Mouse (Mus musculus) lung, embryonic 16.5 days (tissue): ENCODE data around the gene Osbpl11. TPM values are rescaled to one million over a fixed set of nuclear protein-coding genes. Genes with fewer than 3 reads are reported as not detected.
A peak's percentile ranks its signal among the peaks of the same experiment; 100 is the strongest.
"Not testable (repeated sequence)": the region's sequence is repeated elsewhere in the genome, so short reads cannot be mapped to it uniquely, and the experiment has no call there.

Experiments
- ATAC-seq: fragments of 200-750 bp; cut with Nextera tagmentation; 2 replicates; pipeline ENCODE4 v1.8.0; 2017; ENCODE audit warnings: low read depth, mild to moderate bottlenecking, moderate library complexity
- H3K27ac ChIP-seq: fragments of 300-500 bp; sonication (generic); 2 replicates; pipeline ENCODE4 v1.5.1; 2014; ENCODE audit warnings: mild to moderate bottlenecking, control low read depth, low read length
- H3K27me3 ChIP-seq: fragments of 300-500 bp; sonication (generic); 2 replicates; pipeline ENCODE4 v1.6.1; 2014; ENCODE audit warnings: low read depth, low read length, mixed read lengths; ENCODE audit not compliant: control insufficient read depth, insufficient read depth
- H3K36me3 ChIP-seq: fragments of 300-500 bp; sonication (generic); 2 replicates; pipeline ENCODE4 v1.6.1; 2014; ENCODE audit warnings: low read length; ENCODE audit not compliant: control insufficient read depth, insufficient read depth
- H3K4me1 ChIP-seq: fragments of 300-500 bp; sonication (generic); replicated peaks from 2 replicates; pipeline ENCODE4 v1.6.1; 2014; ENCODE audit warnings: low read length, mixed read lengths; ENCODE audit not compliant: control insufficient read depth, insufficient read depth
- H3K4me2 ChIP-seq: fragments of 300-500 bp; sonication (generic); 2 replicates; pipeline ENCODE4 v1.6.1; 2014; ENCODE audit warnings: low read depth, low read length, control low read depth
- H3K4me3 ChIP-seq: fragments of 300-500 bp; sonication (generic); 2 replicates; pipeline ENCODE4 v1.5.1; 2014; ENCODE audit warnings: mild to moderate bottlenecking, low read length, control low read depth
- H3K9ac ChIP-seq: fragments of 300-500 bp; sonication (generic); 2 replicates; pipeline ENCODE4 v1.6.1; 2014; ENCODE audit warnings: low read length, control low read depth
- H3K9me3 ChIP-seq: fragments of 300-500 bp; sonication (generic); 2 replicates; pipeline ENCODE4 v1.6.1; 2016; ENCODE audit warnings: low read length; ENCODE audit not compliant: control insufficient read depth
- WGBS: fragments of 180-500 bp; shearing (Covaris S2); extraction: QIAGEN DNeasy Blood & Tissue Kit; methylation state at CpG from one replicate; pipeline ENCODE4 v1.1.7; 2014; 5-methylcytosine and 5-hydroxymethylcytosine counted together
- polyA plus RNA-seq: library from polyadenylated mRNA; unstranded; fragments of >200 nt; fragmentation: Nextera tagmentation; extraction: Ambion mirVana; gene quantifications from 2 replicates; pipeline ENCODE4 v1.2.1, GENCODE M21; 2015

The Osbpl11 gene
- 14.8 and 14.9 TPM in 2 replicates for polyA plus RNA-seq

GRCm38 (mm10) chr16:33184901-33185260 lies at the start of gene Osbpl11:
Osbpl11 (plus strand) TSS chr16:33185071.
- Histone ChIP-seq H3K36me3 (no peaks in the 10 kb centered on the region), H3K27me3 (no peaks in the 10 kb centered on the region), H3K4me1 (peaks cover 18% of the 10 kb centered on the region; the same call in 1 of the 2 replicates), H3K4me2 (peak within 1 kb of the TSS; percentile 92), H3K4me3 (peak within 1 kb of the TSS; percentile 99), H3K9me3 (no peaks in the 10 kb centered on the region), H3K27ac (peak within 1 kb of the TSS; percentile 91), H3K9ac (peak within 1 kb of the TSS; percentile 99)
- peak; percentile 96 for ATAC-seq
- WGBS = 0% methylated on average over 27 of the region's 27 CpGs

GRCm38 (mm10) chr16:33135167-33135566 lies 49.7 kb upstream of the Osbpl11 start:
- peaks cover 4% of the 10 kb centered on the region for H3K4me1 ChIP-seq
- H3K4me3 ChIP-seq = no peak overlapping the region
- ATAC-seq = no peak
- no peak overlapping the region for H3K27ac ChIP-seq
- no peaks in the 10 kb centered on the region for H3K9me3 ChIP-seq
- H3K4me2 ChIP-seq = no peak overlapping the region
- H3K27me3 ChIP-seq = no peaks in the 10 kb centered on the region
- no peaks in the 10 kb centered on the region for H3K36me3 ChIP-seq
- WGBS = 54% methylated on average over 4 of the region's 4 CpGs
- H3K9ac ChIP-seq = no peak overlapping the region

GRCm38 (mm10) chr16:33139061-33139460 lies 45.8 kb upstream of the Osbpl11 start:
- H3K27ac ChIP-seq, ATAC-seq, H3K9ac ChIP-seq, H3K4me3 ChIP-seq, H3K36me3 ChIP-seq, H3K4me2 ChIP-seq, H3K4me1 ChIP-seq, H3K9me3 ChIP-seq, H3K27me3 ChIP-seq: not testable (repeated sequence)
- WGBS = 75% methylated on average over 6 of the region's 7 CpGs

GRCm38 (mm10) chr16:33141758-33142280 lies 43.1 kb upstream of the Osbpl11 start:
- H3K36me3 ChIP-seq = no peaks in the 10 kb centered on the region
- no peaks in the 10 kb centered on the region for H3K27me3 ChIP-seq
- no peaks in the 10 kb centered on the region for H3K4me1 ChIP-seq
- no peak overlapping the region for H3K4me3 ChIP-seq
- no peaks in the 10 kb centered on the region for H3K9me3 ChIP-seq
- no peak for ATAC-seq
- H3K27ac ChIP-seq = no peak overlapping the region
- H3K9ac ChIP-seq = no peak overlapping the region
- no peak overlapping the region for H3K4me2 ChIP-seq
- WGBS = 53% methylated on average over 3 of the region's 3 CpGs

GRCm38 (mm10) chr16:33143452-33143851 lies 41.4 kb upstream of the Osbpl11 start:
- WGBS = 48% methylated on average over 2 of the region's 2 CpGs
- H3K4me1 ChIP-seq = no peaks in the 10 kb centered on the region
- H3K9ac ChIP-seq = no peak overlapping the region
- H3K36me3 ChIP-seq = no peaks in the 10 kb centered on the region
- H3K27me3 ChIP-seq = no peaks in the 10 kb centered on the region
- H3K4me2 ChIP-seq = no peak overlapping the region
- H3K27ac ChIP-seq = no peak overlapping the region
- ATAC-seq = no peak
- H3K4me3 ChIP-seq = no peak overlapping the region
- no peaks in the 10 kb centered on the region for H3K9me3 ChIP-seq

GRCm38 (mm10) chr16:33146185-33146584 lies 38.7 kb upstream of the Osbpl11 start:
- no peak for ATAC-seq
- H3K4me2 ChIP-seq = no peak overlapping the region
- no peaks in the 10 kb centered on the region for H3K4me1 ChIP-seq
- no peaks in the 10 kb centered on the region for H3K36me3 ChIP-seq
- no peak overlapping the region for H3K4me3 ChIP-seq
- H3K9ac ChIP-seq = no peak overlapping the region
- 94% methylated on average over 3 of the region's 3 CpGs for WGBS
- no peaks in the 10 kb centered on the region for H3K27me3 ChIP-seq
- H3K27ac ChIP-seq = no peak overlapping the region
- H3K9me3 ChIP-seq = no peaks in the 10 kb centered on the region

- 80% methylated on average over 4 of the region's 4 CpGs for WGBS
- Histone ChIP-seq H3K4me1 (no peaks in the 10 kb centered on the region), H3K27ac (no peak overlapping the region)
These were observed 36.7 kb upstream of the Osbpl11 start for GRCm38 (mm10) chr16:33148135-33148534.

GRCm38 (mm10) chr16:33150875-33151274 lies 34.0 kb upstream of the Osbpl11 start:
- H3K27me3 ChIP-seq = not testable (repeated sequence)

More at GRCm38 (mm10) chr16:33148135-33148534, 36.7 kb upstream of the Osbpl11 start:
- Histone ChIP-seq H3K4me2 (no peak overlapping the region), H3K9ac (no peak overlapping the region), H3K4me3 (no peak overlapping the region), H3K27me3 (no peaks in the 10 kb centered on the region), H3K36me3 (no peaks in the 10 kb centered on the region), H3K9me3 (no peaks in the 10 kb centered on the region)
- no peak for ATAC-seq

GRCm38 (mm10) chr16:33151558-33151957 lies 33.3 kb upstream of the Osbpl11 start:
- no peaks in the 10 kb centered on the region for H3K4me1 ChIP-seq
- H3K27me3 ChIP-seq = no peaks in the 10 kb centered on the region
- H3K36me3 ChIP-seq = no peaks in the 10 kb centered on the region
- H3K9me3 ChIP-seq = no peaks in the 10 kb centered on the region
- no peak overlapping the region for H3K27ac ChIP-seq
- no peak overlapping the region for H3K4me3 ChIP-seq
- no peak overlapping the region for H3K4me2 ChIP-seq
- 55% methylated on average over 8 of the region's 8 CpGs for WGBS
- no peak for ATAC-seq
- H3K9ac ChIP-seq = no peak overlapping the region

More at GRCm38 (mm10) chr16:33150875-33151274, 34.0 kb upstream of the Osbpl11 start:
- not testable (repeated sequence) for H3K4me2 ChIP-seq, H3K9me3 ChIP-seq, H3K9ac ChIP-seq, ATAC-seq, H3K27ac ChIP-seq, H3K4me1 ChIP-seq, H3K36me3 ChIP-seq, H3K4me3 ChIP-seq
- WGBS = 63% methylated on average over 9 of the region's 9 CpGs

GRCm38 (mm10) chr16:33154992-33155391 lies 29.9 kb upstream of the Osbpl11 start:
- Histone ChIP-seq H3K4me3 (no peak overlapping the region), H3K4me2 (no peak overlapping the region), H3K27ac (no peak overlapping the region), H3K9ac (no peak overlapping the region), H3K9me3 (no peaks in the 10 kb centered on the region), H3K36me3 (no peaks in the 10 kb centered on the region), H3K27me3 (no peaks in the 10 kb centered on the region), H3K4me1 (no peaks in the 10 kb centered on the region)
- ATAC-seq = no peak
- 50% methylated on average over 4 of the region's 4 CpGs for WGBS
